In genomic region chr10:79996272-79997033, GRCm38 (mm10) we compare ENCODE assay signal across 1 mouse cellular context.
A peak's percentile ranks its signal among the peaks of the same experiment; 100 is the strongest.
TF ChIP-seq lines count a peak whose summit lies in the region.

Abca7 (plus strand) TSS chr10:79996494.

TF ChIP-seq in MEL, 35 proteins besides CTCF, POLR2A, EP300 and RAD21 (continued from another document):
- no peak for TF ChIP-seq TAL1 (IDR thresholded peaks at IDR 0.05; ENCODE audit: low read length)
- TF ChIP-seq E2F4 (IDR thresholded peaks at IDR 0.05; ENCODE audit: borderline replicate concordance, low read depth, low read length): 0 out of 2 replicates have a peak, but pooled peaks have one; percentile 20
- TF ChIP-seq MAFK (IDR thresholded peaks at IDR 0.05; ENCODE audit: borderline replicate concordance, low read depth, low read length): no peak
- TF ChIP-seq TCF12 (IDR thresholded peaks at IDR 0.05; ENCODE audit: low read depth, low read length): no peak
